Mouse (Mus musculus): ENCODE measurements around the gene Mettl7a3. TPM values are rescaled to one million over a fixed set of nuclear protein-coding genes. Genes with fewer than 3 reads are reported as not detected.

Gene Mettl7a3
- total and polyA plus RNA-seq, 3 experiments: 0.33 TPM; not detected in 2

- no peaks in the 10 kb centered on the region for H3K9me3 ChIP-seq (replicated peaks; ENCODE audit: low read length)
- peaks cover 4% of the 10 kb centered on the region for H3K27me3 ChIP-seq (replicated peaks)
- H3K4me3 ChIP-seq (replicated peaks in 1 of 3; ENCODE audit: low read depth in 2 of 3, low read length in 2 of 3, poor library complexity in 1 of 3): no peak overlapping the region
- dilution Hi-C loops (cut with MboI; ENCODE audit: extremely low pct_ligation_motif_present, extremely low pct_unique_long_range_greater_than_20kb, low sequenced_read_pairs) (no loop called here), in situ Hi-C loops (cut with MboI; ENCODE audit: low pct_ligation_motif_present, low pct_unique_long_range_greater_than_20kb, low sequenced_read_pairs) (no loop called here)
- H3K36me3 ChIP-seq (replicated peaks in 1 of 2; ENCODE audit: control insufficient read depth in 1 of 2, insufficient read depth in 1 of 2, low read length in 1 of 2): no peaks in the 10 kb centered on the region
- no peak overlapping the region for H3K27ac ChIP-seq (ENCODE audit: insufficient read depth, low read depth)
- no peak for DNase-seq (ENCODE audit: extremely low read depth)
- H3K79me2 ChIP-seq (replicated peaks; ENCODE audit: control insufficient read depth, extremely low read depth, insufficient read depth, poor library complexity, severe bottlenecking): no peaks in the 10 kb centered on the region
- peaks cover 2 to 4% of the 10 kb centered on the region in 2 experiments; a peak in 1 of 4 replicates for H3K4me1 ChIP-seq (ENCODE audit: control insufficient read depth in 1 of 2, insufficient read depth in 2 of 2)
- TF ChIP-seq UBTF (IDR thresholded peaks at IDR 0.05; ENCODE audit: low read depth, low read length) (no peak), NRF1 (IDR thresholded peaks at IDR 0.05; ENCODE audit: low read depth, low read length) (no peak), MAZ (IDR thresholded peaks at IDR 0.05; ENCODE audit: low read depth, low read length) (no peak)
- H3K4me2 ChIP-seq (ENCODE audit: insufficient read depth, low read depth, poor library complexity, severe bottlenecking): no peak overlapping the region
- H3K9ac ChIP-seq (ENCODE audit: insufficient read depth, low read depth): no peak overlapping the region
Observed at GRCm38 (mm10) chr15:100346761-100347160, 12.0 kb downstream of the Mettl7a3 start.

- Histone ChIP-seq H3K4me1 (ENCODE audit: control insufficient read depth in 1 of 2, insufficient read depth in 2 of 2) (peaks cover 2 to 4% of the 10 kb centered on the region in 2 experiments; a peak in 1 of 4 replicates), H3K9ac (ENCODE audit: insufficient read depth, low read depth) (no peak overlapping the region), H3K9me3 (replicated peaks; ENCODE audit: low read length) (no peaks in the 10 kb centered on the region), H3K27ac (ENCODE audit: insufficient read depth, low read depth) (no peak overlapping the region), H3K4me3 (replicated peaks in 1 of 3; ENCODE audit: low read depth in 2 of 3, low read length in 2 of 3, poor library complexity in 1 of 3) (no peak overlapping the region), H3K36me3 (replicated peaks in 1 of 2; ENCODE audit: control insufficient read depth in 1 of 2, insufficient read depth in 1 of 2, low read length in 1 of 2) (no peaks in the 10 kb centered on the region), H3K27me3 (replicated peaks) (peaks cover 2% of the 10 kb centered on the region), H3K79me2 (replicated peaks; ENCODE audit: control insufficient read depth, extremely low read depth, insufficient read depth, poor library complexity, severe bottlenecking) (no peaks in the 10 kb centered on the region), H3K4me2 (ENCODE audit: insufficient read depth, low read depth, poor library complexity, severe bottlenecking) (no peak overlapping the region)
- TF ChIP-seq GABPA (IDR thresholded peaks at IDR 0.05; ENCODE audit: insufficient replicate concordance, low read depth, low read length) (no peak), NELFE (IDR thresholded peaks at IDR 0.05; ENCODE audit: low read depth, low read length) (no peak), MEF2A (IDR thresholded peaks at IDR 0.05; ENCODE audit: borderline replicate concordance, low read depth, low read length) (no peak), MAZ (IDR thresholded peaks at IDR 0.05; ENCODE audit: low read depth, low read length) (no peak), ZKSCAN1 (IDR thresholded peaks at IDR 0.05; ENCODE audit: borderline replicate concordance, low read depth, low read length) (no peak), CTCF (conservative IDR thresholded peaks at IDR 0.05 in 1 of 2, IDR thresholded peaks at IDR 0.05 in 1 of 2; ENCODE audit: low read depth in 2 of 2, low read length in 2 of 2) (no peak), KAT2A (IDR thresholded peaks at IDR 0.05; ENCODE audit: insufficient replicate concordance, low read length) (no peak), UBTF (IDR thresholded peaks at IDR 0.05; ENCODE audit: low read depth, low read length) (no peak)
- in situ Hi-C loops (cut with MboI; ENCODE audit: low pct_ligation_motif_present, low pct_unique_long_range_greater_than_20kb, low sequenced_read_pairs): no loop called here
- no peak for DNase-seq (ENCODE audit: extremely low read depth)
- dilution Hi-C loops (cut with MboI; ENCODE audit: extremely low pct_ligation_motif_present, extremely low pct_unique_long_range_greater_than_20kb, low sequenced_read_pairs): no loop called here
Observed at GRCm38 (mm10) chr15:100349496-100349895, 14.8 kb downstream of the Mettl7a3 start.

GRCm38 (mm10) chr15:100351501-100352060 is 16.9 kb downstream of the Mettl7a3 start:
- H3K9ac ChIP-seq (ENCODE audit: insufficient read depth, low read depth): no peak overlapping the region
- in situ Hi-C loops (cut with MboI; ENCODE audit: low pct_ligation_motif_present, low pct_unique_long_range_greater_than_20kb, low sequenced_read_pairs): no loop called here
- no peak overlapping the region for H3K4me3 ChIP-seq (replicated peaks in 1 of 3; ENCODE audit: low read depth in 2 of 3, low read length in 2 of 3, poor library complexity in 1 of 3)
- no peak overlapping the region for H3K4me2 ChIP-seq (ENCODE audit: insufficient read depth, low read depth, poor library complexity, severe bottlenecking)
- dilution Hi-C loops (cut with MboI; ENCODE audit: extremely low pct_ligation_motif_present, extremely low pct_unique_long_range_greater_than_20kb, low sequenced_read_pairs): no loop called here
- no peaks in the 10 kb centered on the region for H3K36me3 ChIP-seq (replicated peaks in 1 of 2; ENCODE audit: control insufficient read depth in 1 of 2, insufficient read depth in 1 of 2, low read length in 1 of 2)
- H3K27me3 ChIP-seq (replicated peaks): peaks cover 4% of the 10 kb centered on the region
- H3K27ac ChIP-seq (ENCODE audit: insufficient read depth, low read depth): no peak overlapping the region
- H3K79me2 ChIP-seq (replicated peaks; ENCODE audit: control insufficient read depth, extremely low read depth, insufficient read depth, poor library complexity, severe bottlenecking): no peaks in the 10 kb centered on the region
- H3K4me1 ChIP-seq (ENCODE audit: control insufficient read depth in 1 of 2, insufficient read depth in 2 of 2): peaks cover 2 to 4% of the 10 kb centered on the region in 2 experiments; a peak in 1 of 4 replicates
- H3K9me3 ChIP-seq (replicated peaks; ENCODE audit: low read length): no peaks in the 10 kb centered on the region
- TF ChIP-seq MYC (IDR thresholded peaks at IDR 0.05; ENCODE audit: low read depth, low read length) (no peak), TCF12 (IDR thresholded peaks at IDR 0.05; ENCODE audit: low read depth, low read length) (no peak), TBP (conservative IDR thresholded peaks at IDR 0.05; ENCODE audit: low read depth, low read length) (no peak), ZKSCAN1 (IDR thresholded peaks at IDR 0.05; ENCODE audit: borderline replicate concordance, low read depth, low read length) (no peak), SMC3 (IDR thresholded peaks at IDR 0.05; ENCODE audit: low read depth, low read length) (no peak), MAFK (IDR thresholded peaks at IDR 0.05; ENCODE audit: insufficient replicate concordance, low read length) (no peak), GABPA (IDR thresholded peaks at IDR 0.05; ENCODE audit: insufficient replicate concordance, low read depth, low read length) (no peak), KAT2A (IDR thresholded peaks at IDR 0.05; ENCODE audit: insufficient replicate concordance, low read length) (no peak), SIN3A (IDR thresholded peaks at IDR 0.05; ENCODE audit: low read length) (no peak), RCOR1 (conservative IDR thresholded peaks at IDR 0.05; ENCODE audit: low read depth, low read length) (no peak), IRF4 (IDR thresholded peaks at IDR 0.05; ENCODE audit: low read depth, low read length) (no peak)
- DNase-seq (ENCODE audit: extremely low read depth): no peak

Data from CH12.LX (cell line).